Mouse (Mus musculus) cortical plate, adult 2 months (tissue): Measurements from ENCODE around the gene Bicd2. TPM values are rescaled to one million over a fixed set of nuclear protein-coding genes. Genes with fewer than 3 reads are reported as not detected.

Experiments used
- H3K27ac ChIP-seq: fragments of 200-500 bp; 2 replicates; pipeline ENCODE4 v1.5.1; 2012; ENCODE audit warnings: low read length, control low read depth, inconsistent platforms; ENCODE audit not compliant: insufficient read depth
- H3K4me1 ChIP-seq: fragments of 200-500 bp; 2 replicates; pipeline ENCODE4 v1.6.1; 2011; ENCODE audit warnings: low read length; ENCODE audit not compliant: control insufficient read depth, insufficient read depth
- H3K4me3 ChIP-seq: fragments of 200-500 bp; 2 replicates; pipeline ENCODE4 v1.5.1; 2011; ENCODE audit warnings: mild to moderate bottlenecking, low read length, control low read depth; ENCODE audit not compliant: insufficient read depth
- CTCF ChIP-seq: fragments of 200-500 bp; IDR thresholded peaks from 2 replicates; pipeline ENCODE4 v1.5.1; 2011; ENCODE audit warnings: mild to moderate bottlenecking, control low read depth, low read length; ENCODE audit not compliant: insufficient read depth; ENCODE audit errors: extremely low read depth
- POLR2A ChIP-seq: fragments of 200-500 bp; IDR thresholded peaks from 2 replicates; pipeline ENCODE4 v1.6.1; 2011; ENCODE audit warnings: mild to moderate bottlenecking, low read length, control low read depth; ENCODE audit not compliant: insufficient read depth; ENCODE audit errors: extremely low read depth
- polyA plus RNA-seq: library from polyadenylated mRNA; depleted of rRNA; stranded (reverse); fragments of >200 nt; gene quantifications from 2 replicates; pipeline ENCODE4 v1.2.3, GENCODE M21; 2012

Gene Bicd2
- polyA plus RNA-seq, 1 experiment: 49.5 TPM

DNA sequence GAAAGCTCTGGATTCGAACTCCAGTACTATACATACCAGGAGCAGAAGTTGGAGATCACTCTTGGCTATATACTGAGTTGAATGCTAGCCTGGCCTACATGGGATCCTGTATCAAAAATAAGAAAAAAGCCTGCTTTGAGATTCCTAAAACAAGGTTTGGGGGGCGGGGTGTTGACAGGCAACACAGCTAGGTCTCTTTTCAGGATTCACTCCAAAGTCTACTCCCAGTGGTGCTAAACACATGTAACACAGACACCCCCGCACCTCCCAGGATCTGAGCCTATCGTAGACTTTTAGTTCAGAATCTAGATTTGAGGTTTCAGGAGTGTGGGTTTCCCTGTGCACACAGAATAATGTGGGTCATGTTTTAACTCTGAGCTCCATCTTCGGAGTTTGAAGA, 18.6 kb upstream of the Bicd2 start:
- H3K4me3 ChIP-seq: no peak overlapping the region
- no peak overlapping the region for H3K27ac ChIP-seq

DNA sequence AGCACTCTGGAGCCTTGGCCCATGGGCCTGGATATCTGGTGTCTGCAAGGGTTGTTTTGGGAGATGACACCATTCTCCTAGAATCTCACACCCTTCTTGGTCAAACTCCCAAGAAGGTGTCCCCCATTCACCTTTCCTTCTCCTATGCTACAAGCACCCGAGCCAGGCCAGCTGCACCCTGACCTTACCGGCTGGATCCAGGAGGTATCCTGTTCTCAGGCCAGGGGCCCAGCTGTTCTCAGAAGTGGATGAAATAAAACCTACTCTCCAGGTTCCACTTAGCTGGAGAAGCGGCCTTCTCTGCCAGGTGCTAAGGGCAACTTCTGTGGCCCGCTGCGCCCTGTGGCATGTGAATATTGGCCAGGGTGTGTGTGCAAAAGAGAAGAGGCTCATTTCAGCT, 16.5 kb upstream of the Bicd2 start:
- no peak overlapping the region for H3K27ac ChIP-seq
- TF ChIP-seq CTCF: no peak
- no peak for TF ChIP-seq POLR2A
- H3K4me1 ChIP-seq: peaks cover 13% of the 10 kb centered on the region
- no peak overlapping the region for H3K4me3 ChIP-seq

More for the DNA sequence above, 18.6 kb upstream of the Bicd2 start:
- TF ChIP-seq POLR2A: no peak
- no peak for TF ChIP-seq CTCF
- peaks cover 13% of the 10 kb centered on the region for H3K4me1 ChIP-seq

DNA sequence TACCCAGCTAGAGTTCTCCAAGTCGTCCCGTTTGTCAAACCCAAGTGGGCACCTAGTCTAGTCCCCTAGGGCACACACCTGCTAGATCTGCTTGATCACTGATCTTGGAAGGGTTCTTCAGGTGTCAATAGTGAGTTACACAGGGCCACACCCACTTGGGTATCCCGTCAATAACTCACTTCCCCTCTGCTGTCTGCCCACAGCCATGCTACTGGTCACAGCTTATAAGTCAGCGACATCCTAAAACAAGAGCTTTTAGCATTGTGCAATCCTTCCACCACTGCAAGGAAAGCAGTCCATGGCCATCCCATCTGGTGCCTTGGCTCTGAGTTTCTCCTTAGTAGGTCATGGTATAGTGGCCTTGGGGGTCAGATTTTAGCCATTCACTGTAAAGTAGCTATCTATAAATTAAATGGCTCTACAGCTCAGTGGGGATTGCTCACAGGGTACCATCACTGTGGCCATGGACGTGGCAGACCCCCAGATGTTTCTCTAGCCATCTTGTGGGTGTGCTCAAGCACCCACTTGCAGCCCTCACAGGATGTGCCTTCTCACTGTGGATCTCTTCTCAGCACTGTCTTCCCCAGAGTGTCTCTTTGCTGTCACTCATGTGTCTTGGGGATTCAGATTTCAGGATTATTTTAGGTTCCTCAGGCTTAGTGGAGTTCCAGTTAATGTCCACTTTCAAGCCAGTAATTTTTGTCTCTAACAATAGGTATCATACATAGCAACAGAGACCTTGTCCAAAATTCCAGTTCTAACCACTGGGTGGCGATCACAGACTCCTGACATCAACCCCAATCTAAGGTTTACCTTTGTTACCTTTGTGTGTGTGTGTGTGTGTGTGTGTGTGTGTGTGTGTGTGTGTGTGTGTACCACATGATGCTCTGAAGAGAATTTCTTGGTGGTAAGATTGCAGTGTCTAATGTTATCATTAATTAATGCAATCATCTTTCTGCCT, 14.9 kb upstream of the Bicd2 start:
- peak; percentile 48; the same call in 1 of the 2 replicates for TF ChIP-seq CTCF
- no peak for TF ChIP-seq POLR2A
- no peak overlapping the region for H3K27ac ChIP-seq
- H3K4me1 ChIP-seq: peaks cover 10% of the 10 kb centered on the region
- H3K4me3 ChIP-seq: no peak overlapping the region

DNA sequence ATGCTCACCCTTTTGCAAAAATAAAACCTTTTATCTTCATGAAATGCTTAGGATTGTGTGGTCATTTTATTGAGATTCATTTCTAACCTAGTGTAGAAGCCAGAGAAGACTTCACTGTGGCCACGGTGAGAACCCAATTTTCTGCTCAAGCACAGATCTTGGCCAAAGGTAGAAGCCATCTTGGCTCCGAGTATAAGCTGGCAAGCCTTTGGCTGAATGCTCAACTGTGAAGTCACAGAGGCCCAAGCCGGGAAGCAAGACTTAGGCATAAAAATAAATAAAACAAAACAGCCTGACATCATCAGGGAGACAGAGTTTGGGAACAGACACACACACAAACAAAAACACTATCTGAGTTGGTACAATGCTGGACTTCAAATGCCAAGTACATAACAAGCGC, 13.3 kb upstream of the Bicd2 start:
- TF ChIP-seq POLR2A: no peak
- Histone ChIP-seq H3K4me3 (no peak overlapping the region), H3K27ac (no peak overlapping the region), H3K4me1 (peaks cover 5% of the 10 kb centered on the region; the same call in 1 of the 2 replicates)

DNA sequence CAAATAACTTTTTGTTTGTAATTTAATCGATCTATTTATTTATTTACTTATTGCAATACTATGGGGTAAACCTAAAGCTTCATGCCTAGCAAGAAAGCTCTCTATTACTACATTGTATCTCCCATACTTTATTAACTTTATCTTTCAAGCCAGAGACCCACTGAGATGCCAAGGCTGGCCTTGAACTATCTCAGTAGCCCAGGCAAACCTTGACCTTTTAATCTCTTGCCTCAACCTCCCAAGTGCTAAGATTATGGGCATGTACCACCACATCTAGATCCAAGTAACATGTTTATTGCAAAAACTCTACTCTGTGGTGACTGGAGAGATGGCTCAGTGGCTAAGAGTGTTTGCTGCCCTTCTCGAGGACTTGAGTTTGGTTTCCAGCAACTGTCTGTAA, 8.1 kb upstream of the Bicd2 start:
- Histone ChIP-seq H3K27ac (no peak overlapping the region), H3K4me1 (no peaks in the 10 kb centered on the region), H3K4me3 (no peak overlapping the region)
- TF ChIP-seq POLR2A (no peak), CTCF (no peak)

DNA sequence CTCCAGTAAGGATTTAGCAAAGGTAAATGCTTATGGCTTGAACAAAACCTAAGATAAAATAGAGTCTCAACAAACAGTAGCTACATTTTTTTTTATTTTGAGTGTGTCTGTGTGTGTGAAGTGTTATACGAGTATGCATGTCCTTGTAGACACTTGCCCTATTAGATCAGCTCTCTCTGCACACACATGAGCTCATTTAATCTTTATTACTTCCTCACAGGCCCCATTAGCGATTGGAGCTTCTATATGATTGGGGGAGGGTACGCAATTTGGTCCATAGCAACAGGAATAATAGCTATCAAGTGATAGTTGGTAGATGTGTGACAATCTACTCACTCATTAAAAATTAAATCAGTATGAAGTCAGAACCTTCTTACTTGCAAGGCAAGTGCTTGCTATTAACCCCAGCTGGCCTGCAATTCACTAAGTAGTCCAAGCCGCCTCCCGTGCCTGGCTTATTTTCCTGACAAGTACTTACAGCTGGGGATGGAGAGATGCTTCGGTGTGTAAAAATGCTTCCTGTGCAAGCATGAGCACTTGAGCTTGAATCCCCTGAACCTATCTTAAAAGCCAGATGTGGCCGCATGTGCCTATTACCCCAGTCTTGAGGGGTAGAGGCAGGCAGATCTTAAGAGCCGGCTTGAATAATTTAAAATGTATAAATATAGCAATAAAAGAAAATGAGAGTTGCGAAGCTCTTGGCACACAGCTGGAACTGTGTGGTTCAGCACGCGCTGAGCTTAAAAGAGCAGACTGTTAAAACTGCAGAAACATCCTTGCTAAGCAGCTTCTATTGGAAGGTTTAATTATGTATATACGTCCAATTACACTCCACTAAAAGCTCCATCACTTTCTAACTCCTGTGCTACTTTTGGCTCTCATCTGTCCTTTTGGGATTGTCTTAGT, 6.1 kb upstream of the Bicd2 start:
- Histone ChIP-seq H3K27ac (no peak overlapping the region), H3K4me1 (no peaks in the 10 kb centered on the region), H3K4me3 (no peak overlapping the region)
- no peak for TF ChIP-seq CTCF
- no peak for TF ChIP-seq POLR2A

DNA sequence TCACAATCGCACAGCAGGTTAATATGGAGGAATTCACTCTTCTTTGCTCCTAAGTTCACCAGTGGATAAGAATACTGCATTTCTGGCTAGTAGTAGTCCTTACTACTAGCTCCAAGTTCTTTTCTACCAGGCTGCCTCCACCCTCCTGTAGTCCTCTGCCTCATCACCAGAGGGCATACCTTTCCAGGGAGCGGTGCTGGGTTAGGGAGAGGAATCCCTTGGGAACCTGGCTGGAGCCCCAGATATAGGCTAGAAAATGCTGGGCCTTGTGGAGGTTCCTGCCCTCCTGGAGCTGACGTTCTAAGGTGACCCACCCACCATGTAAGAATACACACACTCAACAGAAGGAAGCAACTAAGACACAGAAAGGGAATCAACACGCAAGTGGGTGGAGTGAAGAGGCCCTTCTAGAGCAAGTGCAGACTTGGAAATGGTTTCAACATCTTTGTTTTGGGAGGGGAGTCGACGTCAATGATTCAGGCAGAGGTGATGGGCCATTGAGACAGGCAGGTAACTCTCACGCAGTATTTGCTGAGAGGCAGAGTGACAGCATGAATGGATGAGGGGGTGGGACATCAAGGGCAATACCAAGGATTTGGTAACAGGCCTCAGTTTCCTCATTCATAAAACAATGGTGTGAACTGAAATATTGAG, 2.4 kb upstream of the Bicd2 start:
- no peak for TF ChIP-seq POLR2A
- TF ChIP-seq CTCF: peak; percentile 79
- Histone ChIP-seq H3K27ac (no peak overlapping the region), H3K4me3 (no peak overlapping the region), H3K4me1 (peaks cover 9% of the 10 kb centered on the region; the same call in 1 of the 2 replicates)

DNA sequence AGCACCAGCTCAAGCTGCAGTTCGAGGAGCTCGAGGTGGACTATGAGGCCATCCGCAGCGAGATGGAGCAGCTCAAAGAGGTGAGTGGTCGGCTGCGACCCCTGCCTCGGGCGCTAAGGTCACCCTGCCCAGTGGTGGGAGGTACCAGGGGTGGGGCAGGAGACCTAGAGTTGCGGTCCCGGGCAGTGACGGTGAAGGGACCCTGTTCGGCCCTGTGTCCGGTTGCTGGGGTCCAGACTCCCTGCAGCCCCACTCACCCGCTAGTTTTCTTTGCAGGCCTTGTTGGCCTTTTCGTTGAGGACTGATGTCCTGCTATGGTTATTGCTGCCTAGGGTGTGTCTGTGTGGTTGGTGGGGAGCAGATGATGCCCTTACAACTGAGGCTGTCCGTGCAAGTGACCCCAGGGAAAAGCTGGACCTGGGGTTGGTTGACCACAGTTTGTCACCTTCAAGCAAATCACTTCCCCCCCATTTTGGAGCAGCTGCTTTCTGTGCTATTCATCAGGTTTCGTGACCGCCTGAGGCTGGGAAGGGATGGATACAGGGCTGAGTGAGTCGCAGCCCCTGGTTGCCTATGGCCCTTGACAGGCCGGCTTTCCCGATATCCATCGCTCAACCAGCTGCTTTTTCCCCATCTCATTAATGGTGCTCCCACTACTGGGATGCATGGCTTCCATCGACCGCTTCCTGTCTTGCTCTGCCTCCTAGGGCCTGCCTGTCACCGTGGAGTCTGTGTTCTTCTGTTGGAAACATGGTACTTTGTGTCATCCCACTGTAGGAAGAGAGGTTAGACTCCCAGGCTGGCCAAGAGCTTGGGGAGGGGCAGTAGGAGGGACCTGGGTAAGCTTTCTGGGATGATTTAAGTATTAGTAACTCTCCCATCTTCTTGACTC, 692 bp downstream of the Bicd2 start:
- Histone ChIP-seq H3K4me3 (peak overlapping the region; percentile 66), H3K4me1 (peaks cover 15% of the 10 kb centered on the region), H3K27ac (peak overlapping the region; percentile 25)
- TF ChIP-seq CTCF (no peak), POLR2A (no peak)
